Comparison of ENCODE assay signal across 8 mouse cellular contexts in genomic region chr7:43443126-43443916, GRCm38 (mm10). TPM values are rescaled to one million over a fixed set of nuclear protein-coding genes. Genes with fewer than 3 reads are reported as not detected.
DNase-seq lines count a peak whose midpoint lies in the region; ATAC-seq lines count a peak whose summit lies in the region.

No protein-coding gene starts in this region.

- DNase-seq in R1 (ENCODE audit: low read depth, low spot score) = peak; percentile 86
- DNase-seq in cerebellum, postnatal 36 days = peak; percentile 48 to 49
- peak; percentile 37 to 44 for DNase-seq in frontal cortex, postnatal 25 days (ENCODE audit: low spot score in 2 of 2)
- DNase-seq in layer of hippocampus, postnatal 14 days (ENCODE audit: low spot score in 2 of 2) = peak; percentile 56 to 61
- DNase-seq in lung, postnatal 25 days (ENCODE audit: low spot score) = peak; percentile 90
- DNase-seq in retina, embryonic 14.5 days (ENCODE audit: low spot score) = peak; percentile 64
- peak; percentile 79 to 83 for DNase-seq in thymus, postnatal 36 days

- H3K9me3 ChIP-seq in hindbrain, embryonic 13.5 days = no peaks in the 10 kb centered on the region

- peak overlapping the region; percentile 75 for H3K9ac ChIP-seq in hindbrain, embryonic 13.5 days

- H3K4me1 ChIP-seq in hindbrain, embryonic 13.5 days (replicated peaks) = peaks cover 22% of the 10 kb centered on the region

- H3K27me3 ChIP-seq in hindbrain, embryonic 13.5 days = no peaks in the 10 kb centered on the region

- H3K4me3 ChIP-seq in hindbrain, embryonic 13.5 days = peak overlapping the region; percentile 57

- no peaks in the 10 kb centered on the region for H3K36me3 ChIP-seq in hindbrain, embryonic 13.5 days

- peak overlapping the region; percentile 93 for H3K27ac ChIP-seq in hindbrain, embryonic 13.5 days

- peak; percentile 81 for ATAC-seq in hindbrain, embryonic 13.5 days (ENCODE audit: low FRiP score)

- peak overlapping the region; percentile 72 for H3K4me2 ChIP-seq in hindbrain, embryonic 13.5 days

- WGBS in hindbrain, embryonic 13.5 days = under 1% methylated on average over 36 of the region's 36 CpGs

RNA-seq across cellular contexts. Expression of gene Etfb, which starts 0.6 kb away (rescaled TPM):
- polyA plus RNA-seq in hindbrain, embryonic 13.5 days (2015; fragmentation: Nextera tagmentation; extraction: Ambion mirVana) = 149 and 154 TPM in 2 replicates
- total RNA-seq in layer of hippocampus, postnatal 14 days (2021) = 10 to 100 TPM; 65.6 to 75.0 TPM

RNA-seq across cellular contexts. Expression of gene Gm45233, which starts 0.6 kb away (rescaled TPM):
- polyA plus RNA-seq in hindbrain, embryonic 13.5 days (2015; fragmentation: Nextera tagmentation; extraction: Ambion mirVana) = 0.39 TPM in 2 replicates
- 1 to 10 TPM in 1 of 2 experiments, under 1 TPM in 1; 0.93 to 1.1 TPM for total RNA-seq in layer of hippocampus, postnatal 14 days (2021)

RNA-seq across cellular contexts. Expression of gene Cldnd2, which starts 2.7 kb away (rescaled TPM):
- polyA plus RNA-seq in hindbrain, embryonic 13.5 days (2015; fragmentation: Nextera tagmentation; extraction: Ambion mirVana) = not detected in 2 replicates
- not detected for total RNA-seq in layer of hippocampus, postnatal 14 days (2021)

RNA-seq across cellular contexts. Expression of gene Nkg7, which starts 6.4 kb away (rescaled TPM):
- polyA plus RNA-seq in hindbrain, embryonic 13.5 days (2015; fragmentation: Nextera tagmentation; extraction: Ambion mirVana) = 0.26 TPM in 1 of 2 replicates, not detected in the other
- not detected for total RNA-seq in layer of hippocampus, postnatal 14 days (2021)

RNA-seq across cellular contexts. Expression of gene Lim2, which starts 15.9 kb away (rescaled TPM):
- polyA plus RNA-seq in hindbrain, embryonic 13.5 days (2015; fragmentation: Nextera tagmentation; extraction: Ambion mirVana) = not detected in 2 replicates
- not detected for total RNA-seq in layer of hippocampus, postnatal 14 days (2021)

Comparison
In these comparisons a context has a peak if more than half of its experiments do, and no peak if none do; other contexts are left out.
1. Peak in every context shown above with its lines: DNase-seq, ATAC-seq, H3K4me3 ChIP-seq and H3K27ac ChIP-seq.